Mouse (Mus musculus) forebrain, embryonic 11.5 days (tissue): ENCODE measurements around the gene Prorsd1. TPM values are rescaled to one million over a fixed set of nuclear protein-coding genes. Genes with fewer than 3 reads are reported as not detected.

ENCODE experiments used
- ATAC-seq: fragments of 200-750 bp; cut with Nextera tagmentation; replicated peaks from 2 replicates; pipeline ENCODE4 v1.8.0; 2017; ENCODE audit warnings: moderate TSS enrichment; ENCODE audit not compliant: low FRiP score
- DNase-seq: peaks from one replicate; pipeline ENCODE4 v3.0.0-alpha.2; 2017; ENCODE audit warnings: low spot score
- H3K27ac ChIP-seq: fragments of 300-500 bp; sonication (generic); 2 replicates; pipeline ENCODE4 v1.5.1; 2014; ENCODE audit warnings: low read depth, low read length
- H3K27me3 ChIP-seq: fragments of 300-500 bp; sonication (generic); 2 replicates; pipeline ENCODE4 v1.6.1; 2014; ENCODE audit warnings: mild to moderate bottlenecking, low read length, mixed read lengths; ENCODE audit not compliant: control insufficient read depth, insufficient read depth
- H3K36me3 ChIP-seq: fragments of 300-500 bp; sonication (generic); 2 replicates; pipeline ENCODE4 v1.6.1; 2014; ENCODE audit warnings: mild to moderate bottlenecking, low read length, moderate library complexity, mixed read lengths; ENCODE audit not compliant: control insufficient read depth, insufficient read depth
- H3K4me1 ChIP-seq: fragments of 300-500 bp; sonication (generic); replicated peaks from 2 replicates; pipeline ENCODE4 v1.6.1; 2014; ENCODE audit warnings: low read length, mixed read lengths; ENCODE audit not compliant: control insufficient read depth, insufficient read depth
- H3K4me2 ChIP-seq: fragments of 300-500 bp; sonication (generic); 2 replicates; pipeline ENCODE4 v1.6.1; 2014; ENCODE audit warnings: low read depth, mild to moderate bottlenecking, low read length, moderate library complexity, mixed read lengths; ENCODE audit not compliant: severe bottlenecking
- H3K4me3 ChIP-seq: fragments of 300-500 bp; sonication (generic); 2 replicates; pipeline ENCODE4 v1.5.1; 2014; ENCODE audit warnings: low read depth, low read length
- H3K9ac ChIP-seq: fragments of 300-500 bp; sonication (generic); 2 replicates; pipeline ENCODE4 v1.6.1; 2014; ENCODE audit warnings: low read length
- H3K9me3 ChIP-seq: fragments of 300-500 bp; sonication (generic); 2 replicates; pipeline ENCODE4 v1.6.1; 2016; ENCODE audit warnings: low read length, mixed read lengths; ENCODE audit not compliant: control insufficient read depth
- WGBS: fragments of 180-500 bp; shearing (Covaris S2); extraction: QIAGEN DNeasy Blood & Tissue Kit; methylation state at CpG from one replicate; pipeline ENCODE4 v1.1.7; 2014; 5-methylcytosine and 5-hydroxymethylcytosine counted together
- polyA plus RNA-seq: library from polyadenylated mRNA; unstranded; fragments of >200 nt; fragmentation: Nextera tagmentation; extraction: Ambion mirVana; gene quantifications from 2 replicates; pipeline ENCODE4 v1.2.1, GENCODE M21; 2014

The Prorsd1 gene
- polyA plus RNA-seq, 1 experiment from 2014 or later = 24.2 TPM

- ATAC-seq (no peak), DNase-seq (no peak)
- H3K4me2 ChIP-seq = no peak overlapping the region
- WGBS = 100% methylated on average over 1 of the region's 1 CpGs
- H3K27me3 ChIP-seq = no peaks in the 10 kb centered on the region
- H3K36me3 ChIP-seq = peaks cover 2% of the 10 kb centered on the region; the same call in 1 of the 2 replicates
- H3K4me1 ChIP-seq = no peaks in the 10 kb centered on the region
- H3K27ac ChIP-seq = no peak overlapping the region
- no peak overlapping the region for H3K9ac ChIP-seq
- no peaks in the 10 kb centered on the region for H3K9me3 ChIP-seq
- H3K4me3 ChIP-seq = no peak overlapping the region
Observed at GRCm38 (mm10) chr11:29509421-29509820, 5.4 kb downstream of the Prorsd1 start.

- H3K36me3 ChIP-seq = peaks cover 4% of the 10 kb centered on the region; the same call in 1 of the 2 replicates
- no peaks in the 10 kb centered on the region for H3K27me3 ChIP-seq
- no peak overlapping the region for H3K9ac ChIP-seq
- H3K9me3 ChIP-seq = no peaks in the 10 kb centered on the region
- DNase-seq (no peak), ATAC-seq (no peak)
- H3K4me3 ChIP-seq = no peak overlapping the region
- H3K27ac ChIP-seq = no peak overlapping the region
- H3K4me2 ChIP-seq = no peak overlapping the region
- no peaks in the 10 kb centered on the region for H3K4me1 ChIP-seq
- 93% methylated on average over 2 of the region's 2 CpGs for WGBS
Observed at GRCm38 (mm10) chr11:29504899-29505625, 9.8 kb downstream of the Prorsd1 start.

- H3K27me3 ChIP-seq = no peaks in the 10 kb centered on the region
- ATAC-seq (no peak), DNase-seq (no peak)
- no peak overlapping the region for H3K4me2 ChIP-seq
- H3K4me3 ChIP-seq = no peak overlapping the region
- no peaks in the 10 kb centered on the region for H3K4me1 ChIP-seq
- H3K27ac ChIP-seq = no peak overlapping the region
- 94% methylated on average over 10 of the region's 10 CpGs for WGBS
- H3K9ac ChIP-seq = no peak overlapping the region
- peaks cover 4% of the 10 kb centered on the region; the same call in 1 of the 2 replicates for H3K36me3 ChIP-seq
- H3K9me3 ChIP-seq = no peaks in the 10 kb centered on the region
Observed at GRCm38 (mm10) chr11:29503948-29504893, 10.6 kb downstream of the Prorsd1 start.

GRCm38 (mm10) chr11:29496962-29497361 lies 17.9 kb downstream of the Prorsd1 start:
- Histone ChIP-seq H3K36me3 (no peaks in the 10 kb centered on the region; the same call in 1 of the 2 replicates), H3K4me2 (no peak overlapping the region), H3K4me3 (no peak overlapping the region), H3K27ac (no peak overlapping the region), H3K9me3 (no peaks in the 10 kb centered on the region), H3K4me1 (no peaks in the 10 kb centered on the region), H3K9ac (no peak overlapping the region), H3K27me3 (no peaks in the 10 kb centered on the region)
- DNase-seq (no peak), ATAC-seq (no peak)
- 89% methylated on average over 3 of the region's 3 CpGs for WGBS

GRCm38 (mm10) chr11:29493135-29493534 lies 21.7 kb downstream of the Prorsd1 start:
- H3K4me3 ChIP-seq = no peak overlapping the region
- no peaks in the 10 kb centered on the region for H3K27me3 ChIP-seq
- DNase-seq (no peak), ATAC-seq (no peak)
- H3K9me3 ChIP-seq = no peaks in the 10 kb centered on the region
- no peak overlapping the region for H3K4me2 ChIP-seq
- H3K36me3 ChIP-seq = no peaks in the 10 kb centered on the region; the same call in 1 of the 2 replicates
- no peak overlapping the region for H3K27ac ChIP-seq
- H3K9ac ChIP-seq = no peak overlapping the region
- 90% methylated on average over 1 of the region's 1 CpGs for WGBS
- H3K4me1 ChIP-seq = no peaks in the 10 kb centered on the region

- DNase-seq = no peak
- H3K9me3 ChIP-seq = no peaks in the 10 kb centered on the region
- H3K9ac ChIP-seq = no peak overlapping the region
- no peaks in the 10 kb centered on the region for H3K4me1 ChIP-seq
- no peak for ATAC-seq
- H3K36me3 ChIP-seq = peaks cover 2% of the 10 kb centered on the region
- no peak overlapping the region for H3K27ac ChIP-seq
- H3K4me2 ChIP-seq = no peak overlapping the region
- H3K27me3 ChIP-seq = no peaks in the 10 kb centered on the region
- no peak overlapping the region for H3K4me3 ChIP-seq
Observed at GRCm38 (mm10) chr11:29474676-29475075, 40.2 kb downstream of the Prorsd1 start.

Other genes with a start within 250 kb of the Prorsd1 start
- 59.4 and 61.2 TPM in 2 replicates for gene Ccdc88a, start 141.4 kb downstream of the Prorsd1 start, polyA plus RNA-seq
- gene Mtif2, start 11.4 kb upstream of the Prorsd1 start, polyA plus RNA-seq = 45.9 and 49.9 TPM in 2 replicates
- gene Clhc1, start 32.9 kb upstream of the Prorsd1 start, polyA plus RNA-seq = 0.20 and 0.48 TPM in 2 replicates
- 898 and 939 TPM in 2 replicates for gene Rps27a, start 33.1 kb upstream of the Prorsd1 start, polyA plus RNA-seq
- gene Rtn4, start 177.9 kb upstream of the Prorsd1 start, polyA plus RNA-seq = 70.0 and 78.7 TPM in 2 replicates